Mouse (Mus musculus) embryonic fibroblast, embryonic 13.5 days (primary cell): ENCODE data around the gene Kcnj9. TPM values are rescaled to one million over a fixed set of nuclear protein-coding genes. Genes with fewer than 3 reads are reported as not detected.

Source experiments
- H3K27ac ChIP-seq: 2 replicates; pipeline ENCODE4 v1.5.1; 2012; ENCODE audit warnings: low read length, control low read depth, inconsistent platforms; ENCODE audit not compliant: insufficient read depth
- H3K4me1 ChIP-seq: 2 replicates; pipeline ENCODE4 v1.6.1; 2011; ENCODE audit warnings: low read length; ENCODE audit not compliant: control insufficient read depth, insufficient read depth
- H3K4me3 ChIP-seq: 2 replicates; pipeline ENCODE4 v1.5.1; 2011; ENCODE audit warnings: mild to moderate bottlenecking, control low read depth, low read length; ENCODE audit not compliant: insufficient read depth
- CTCF ChIP-seq: IDR thresholded peaks from 2 replicates; pipeline ENCODE4 v1.5.1; 2011; ENCODE audit warnings: mild to moderate bottlenecking, control low read depth, low read length, moderate library complexity, borderline replicate concordance; ENCODE audit not compliant: insufficient read depth
- POLR2A ChIP-seq: IDR thresholded peaks from 2 replicates; pipeline ENCODE4 v1.6.1; 2011; ENCODE audit warnings: low read depth, mild to moderate bottlenecking, control low read depth, low read length, moderate library complexity
- polyA plus RNA-seq: library from polyadenylated mRNA; stranded (reverse); fragments of >200 nt; gene quantifications from 2 replicates; pipeline ENCODE4 v1.2.4, GENCODE M21; 2011; ENCODE audit warnings: low read depth; ENCODE audit not compliant: missing spikeins, insufficient read length

The Kcnj9 gene
- polyA plus RNA-seq, 1 experiment: not detected

- H3K4me3 ChIP-seq: no peak overlapping the region
- no peak for TF ChIP-seq POLR2A
- no peak for TF ChIP-seq CTCF
- H3K27ac ChIP-seq: no peak overlapping the region
- no peaks in the 10 kb centered on the region for H3K4me1 ChIP-seq
Measured at GRCm38 (mm10) chr1:172279768-172280509, 49.2 kb downstream of the Kcnj9 start.

- Histone ChIP-seq H3K4me3 (no peak overlapping the region), H3K27ac (no peak overlapping the region), H3K4me1 (no peaks in the 10 kb centered on the region)
- no peak for TF ChIP-seq CTCF
- TF ChIP-seq POLR2A: no peak
Measured at GRCm38 (mm10) chr1:172278328-172278727, 50.8 kb downstream of the Kcnj9 start.

- TF ChIP-seq CTCF: no peak
- TF ChIP-seq POLR2A: no peak
- no peak overlapping the region for H3K4me3 ChIP-seq
- no peak overlapping the region for H3K27ac ChIP-seq
- no peaks in the 10 kb centered on the region for H3K4me1 ChIP-seq
Measured at GRCm38 (mm10) chr1:172277172-172277571, 51.9 kb downstream of the Kcnj9 start.

GRCm38 (mm10) chr1:172274547-172274946, 54.6 kb downstream of the Kcnj9 start:
- Histone ChIP-seq H3K27ac (no peak overlapping the region), H3K4me1 (no peaks in the 10 kb centered on the region)
- TF ChIP-seq POLR2A (no peak), CTCF (no peak)

GRCm38 (mm10) chr1:172274116-172274515, 55.0 kb downstream of the Kcnj9 start:
- TF ChIP-seq CTCF: no peak
- no peak for TF ChIP-seq POLR2A

More at GRCm38 (mm10) chr1:172274547-172274946, 54.6 kb downstream of the Kcnj9 start:
- no peak overlapping the region for H3K4me3 ChIP-seq

GRCm38 (mm10) chr1:172273386-172273785, 55.7 kb downstream of the Kcnj9 start:
- no peaks in the 10 kb centered on the region for H3K4me1 ChIP-seq
- H3K27ac ChIP-seq: no peak overlapping the region
- TF ChIP-seq CTCF: no peak
- TF ChIP-seq POLR2A: no peak
- H3K4me3 ChIP-seq: no peak overlapping the region

More at GRCm38 (mm10) chr1:172274116-172274515, 55.0 kb downstream of the Kcnj9 start:
- Histone ChIP-seq H3K27ac (no peak overlapping the region), H3K4me1 (no peaks in the 10 kb centered on the region), H3K4me3 (no peak overlapping the region)

- Histone ChIP-seq H3K4me3 (no peak overlapping the region), H3K4me1 (no peaks in the 10 kb centered on the region), H3K27ac (no peak overlapping the region)
- TF ChIP-seq CTCF (no peak), POLR2A (no peak)
Measured at GRCm38 (mm10) chr1:172271765-172272164, 57.4 kb downstream of the Kcnj9 start.

GRCm38 (mm10) chr1:172271208-172271607, 57.9 kb downstream of the Kcnj9 start:
- no peak overlapping the region for H3K27ac ChIP-seq
- H3K4me3 ChIP-seq: no peak overlapping the region
- H3K4me1 ChIP-seq: no peaks in the 10 kb centered on the region
- TF ChIP-seq POLR2A: no peak
- TF ChIP-seq CTCF: no peak

Other genes with a start within 250 kb of the Kcnj9 start
- gene Copa, start 246.8 kb downstream of the Kcnj9 start, polyA plus RNA-seq: 369 and 398 TPM in 2 replicates
- 122 and 145 TPM in 2 replicates for gene Ncstn, start 246.5 kb downstream of the Kcnj9 start, polyA plus RNA-seq
- 88.3 and 98.7 TPM in 2 replicates for gene Pex19, start 202.6 kb downstream of the Kcnj9 start, polyA plus RNA-seq
- 73.1 and 83.4 TPM in 2 replicates for gene Dcaf8, start 181.2 kb downstream of the Kcnj9 start, polyA plus RNA-seq
- gene Pea15a, start 122.5 kb downstream of the Kcnj9 start, polyA plus RNA-seq: 140 and 154 TPM in 2 replicates
- not detected in 2 replicates for gene Casq1, start 109.5 kb downstream of the Kcnj9 start, polyA plus RNA-seq
- gene Atp1a4, start 70.9 kb downstream of the Kcnj9 start, polyA plus RNA-seq: not detected in 2 replicates
- 49.8 and 55.6 TPM in 2 replicates for gene Igsf8, start 67.7 kb downstream of the Kcnj9 start, polyA plus RNA-seq
- gene Atp1a2, start 31.3 kb downstream of the Kcnj9 start, polyA plus RNA-seq: 0.39 TPM in 1 of 2 replicates, not detected in the other
- 0.08 and 0.91 TPM in 2 replicates for gene Kcnj10, start 11.9 kb upstream of the Kcnj9 start, polyA plus RNA-seq
- 11.5 and 12.9 TPM in 2 replicates for gene Pigm, start 47.2 kb upstream of the Kcnj9 start, polyA plus RNA-seq
- 0.63 and 2.5 TPM in 2 replicates for gene Slamf9, start 146.0 kb upstream of the Kcnj9 start, polyA plus RNA-seq
- gene Igsf9, start 152.5 kb upstream of the Kcnj9 start, polyA plus RNA-seq: 5.4 and 6.4 TPM in 2 replicates
- 468 and 642 TPM in 2 replicates for gene Tagln2, start 170.7 kb upstream of the Kcnj9 start, polyA plus RNA-seq
- 0.85 and 2.9 TPM in 2 replicates for gene Cfap45, start 191.5 kb upstream of the Kcnj9 start, polyA plus RNA-seq
- not detected in 2 replicates for gene Vsig8, start 226.6 kb upstream of the Kcnj9 start, polyA plus RNA-seq